Mouse (Mus musculus): Measurements from ENCODE around the gene Sectm1a.
A peak's percentile ranks its signal among the peaks of the same experiment; 100 is the strongest.
"Not testable (repeated sequence)": the region's sequence is repeated elsewhere in the genome, so short reads cannot be mapped to it uniquely, and the experiment has no call there.

Sectm1a gene

GRCm38 (mm10) chr11:121107242-121107641 is 26.2 kb upstream of the Sectm1a start:
- not testable (repeated sequence) for H3K36me3 ChIP-seq (ENCODE audit: control insufficient read depth, insufficient read depth, low read length, poor library complexity, severe bottlenecking); DNase-seq (ENCODE audit: low read depth, low spot score); H3K27me3 ChIP-seq (ENCODE audit: control insufficient read depth, insufficient read depth, low read length, poor library complexity, severe bottlenecking)

- H3K27me3 ChIP-seq (ENCODE audit: control insufficient read depth, insufficient read depth, low read length, poor library complexity, severe bottlenecking): no peaks in the 10 kb centered on the region
- no peaks in the 10 kb centered on the region for H3K36me3 ChIP-seq (ENCODE audit: control insufficient read depth, insufficient read depth, low read length, poor library complexity, severe bottlenecking)
- DNase-seq (ENCODE audit: low read depth, low spot score): no peak
Measured at GRCm38 (mm10) chr11:121101124-121101805, 20.2 kb upstream of the Sectm1a start.

GRCm38 (mm10) chr11:121100692-121101091 is 19.7 kb upstream of the Sectm1a start:
- Histone ChIP-seq H3K27me3 (ENCODE audit: control insufficient read depth, insufficient read depth, low read length, poor library complexity, severe bottlenecking) (no peaks in the 10 kb centered on the region), H3K36me3 (ENCODE audit: control insufficient read depth, insufficient read depth, low read length, poor library complexity, severe bottlenecking) (no peaks in the 10 kb centered on the region)
- DNase-seq (ENCODE audit: low read depth, low spot score): no peak

GRCm38 (mm10) chr11:121099762-121100161 is 18.7 kb upstream of the Sectm1a start:
- no peaks in the 10 kb centered on the region for H3K27me3 ChIP-seq (ENCODE audit: control insufficient read depth, insufficient read depth, low read length, poor library complexity, severe bottlenecking)
- DNase-seq (ENCODE audit: low read depth, low spot score): no peak
- H3K36me3 ChIP-seq (ENCODE audit: control insufficient read depth, insufficient read depth, low read length, poor library complexity, severe bottlenecking): no peaks in the 10 kb centered on the region

- no peaks in the 10 kb centered on the region for H3K27me3 ChIP-seq (ENCODE audit: control insufficient read depth, insufficient read depth, low read length, poor library complexity, severe bottlenecking)
- no peak for DNase-seq (ENCODE audit: low read depth, low spot score)
- H3K36me3 ChIP-seq (ENCODE audit: control insufficient read depth, insufficient read depth, low read length, poor library complexity, severe bottlenecking): no peaks in the 10 kb centered on the region
Measured at GRCm38 (mm10) chr11:121092606-121093585, 11.9 kb upstream of the Sectm1a start.

- no peaks in the 10 kb centered on the region for H3K27me3 ChIP-seq (ENCODE audit: control insufficient read depth, insufficient read depth, low read length, poor library complexity, severe bottlenecking)
- no peaks in the 10 kb centered on the region for H3K36me3 ChIP-seq (ENCODE audit: control insufficient read depth, insufficient read depth, low read length, poor library complexity, severe bottlenecking)
- DNase-seq (ENCODE audit: low read depth, low spot score): no peak
Measured at GRCm38 (mm10) chr11:121090943-121091342, 9.9 kb upstream of the Sectm1a start.

GRCm38 (mm10) chr11:121089756-121090546 is 8.9 kb upstream of the Sectm1a start:
- DNase-seq (ENCODE audit: low read depth, low spot score): no peak
- Histone ChIP-seq H3K27me3 (ENCODE audit: control insufficient read depth, insufficient read depth, low read length, poor library complexity, severe bottlenecking) (no peaks in the 10 kb centered on the region), H3K36me3 (ENCODE audit: control insufficient read depth, insufficient read depth, low read length, poor library complexity, severe bottlenecking) (no peaks in the 10 kb centered on the region)

GRCm38 (mm10) chr11:121088997-121089396 is 8.0 kb upstream of the Sectm1a start:
- no peaks in the 10 kb centered on the region for H3K27me3 ChIP-seq (ENCODE audit: control insufficient read depth, insufficient read depth, low read length, poor library complexity, severe bottlenecking)
- DNase-seq (ENCODE audit: low read depth, low spot score): no peak
- H3K36me3 ChIP-seq (ENCODE audit: control insufficient read depth, insufficient read depth, low read length, poor library complexity, severe bottlenecking): no peaks in the 10 kb centered on the region

- H3K27me3 ChIP-seq (ENCODE audit: control insufficient read depth, insufficient read depth, low read length, poor library complexity, severe bottlenecking): no peaks in the 10 kb centered on the region
- no peak for DNase-seq (ENCODE audit: low read depth, low spot score)
- no peaks in the 10 kb centered on the region for H3K36me3 ChIP-seq (ENCODE audit: control insufficient read depth, insufficient read depth, low read length, poor library complexity, severe bottlenecking)
Measured at GRCm38 (mm10) chr11:121086296-121086695, 5.3 kb upstream of the Sectm1a start.

GRCm38 (mm10) chr11:121085181-121085580 is 4.2 kb upstream of the Sectm1a start:
- no peaks in the 10 kb centered on the region for H3K36me3 ChIP-seq (ENCODE audit: control insufficient read depth, insufficient read depth, low read length, poor library complexity, severe bottlenecking)
- DNase-seq (ENCODE audit: low read depth, low spot score): no peak
- no peaks in the 10 kb centered on the region for H3K27me3 ChIP-seq (ENCODE audit: control insufficient read depth, insufficient read depth, low read length, poor library complexity, severe bottlenecking)

- no peaks in the 10 kb centered on the region for H3K36me3 ChIP-seq (ENCODE audit: control insufficient read depth, insufficient read depth, low read length, poor library complexity, severe bottlenecking)
- DNase-seq (ENCODE audit: low read depth, low spot score): peak; percentile 79
- H3K27me3 ChIP-seq (ENCODE audit: control insufficient read depth, insufficient read depth, low read length, poor library complexity, severe bottlenecking): no peaks in the 10 kb centered on the region
Measured at GRCm38 (mm10) chr11:121082857-121083500, 2.0 kb upstream of the Sectm1a start.

- Histone ChIP-seq H3K27me3 (ENCODE audit: control insufficient read depth, insufficient read depth, low read length, poor library complexity, severe bottlenecking) (no peaks in the 10 kb centered on the region), H3K36me3 (ENCODE audit: control insufficient read depth, insufficient read depth, low read length, poor library complexity, severe bottlenecking) (no peaks in the 10 kb centered on the region)
- no peak for DNase-seq (ENCODE audit: low read depth, low spot score)
Measured at GRCm38 (mm10) chr11:121082250-121082649, 1.2 kb upstream of the Sectm1a start.

- DNase-seq (ENCODE audit: low read depth, low spot score): no peak
- Histone ChIP-seq H3K27me3 (ENCODE audit: control insufficient read depth, insufficient read depth, low read length, poor library complexity, severe bottlenecking) (no peaks in the 10 kb centered on the region), H3K36me3 (ENCODE audit: control insufficient read depth, insufficient read depth, low read length, poor library complexity, severe bottlenecking) (no peaks in the 10 kb centered on the region)
Measured at GRCm38 (mm10) chr11:121080330-121080729, 690 bp downstream of the Sectm1a start.

- Histone ChIP-seq H3K36me3 (ENCODE audit: control insufficient read depth, insufficient read depth, low read length, poor library complexity, severe bottlenecking) (no peaks in the 10 kb centered on the region), H3K27me3 (ENCODE audit: control insufficient read depth, insufficient read depth, low read length, poor library complexity, severe bottlenecking) (no peaks in the 10 kb centered on the region)
- no peak for DNase-seq (ENCODE audit: low read depth, low spot score)
Measured at GRCm38 (mm10) chr11:121075655-121076054, 5.4 kb downstream of the Sectm1a start.
